In genomic region chr2:119669010-119669409, GRCm38 (mm10) we compare ENCODE assay signal across 8 mouse cellular contexts. TPM values are rescaled to one million over a fixed set of nuclear protein-coding genes. Genes with fewer than 3 reads are reported as not detected.
DNase-seq lines count a peak whose midpoint lies in the region; ATAC-seq and TF ChIP-seq lines count a peak whose summit lies in the region.

No protein-coding gene starts in this region.

- WGBS in intestine, postnatal 0 days: 12% methylated on average over 7 of the region's 7 CpGs
- WGBS in intestine, embryonic 16.5 days: 18% methylated on average over 7 of the region's 7 CpGs

- H3K9ac ChIP-seq in intestine, postnatal 0 days (ENCODE audit: low read depth, low read length): no peak overlapping the region
- H3K9ac ChIP-seq in intestine, embryonic 16.5 days (ENCODE audit: low read depth, low read length): no peak overlapping the region

- H3K4me3 ChIP-seq in intestine, postnatal 0 days (ENCODE audit: low read depth, low read length): no peak overlapping the region
- H3K4me3 ChIP-seq in intestine, embryonic 16.5 days (ENCODE audit: low read length): no peak overlapping the region

- ATAC-seq in intestine, postnatal 0 days: no peak
- no peak for ATAC-seq in intestine, embryonic 16.5 days
- peak; percentile 56 for ATAC-seq in CD4-positive, CD25-positive, alpha-beta regulatory T cell, adult 4 months
- ATAC-seq in monocyte, adult 5-6 weeks (replicated peaks; ENCODE audit: insufficient number of reproducible peaks, low FRiP score, low TSS enrichment, poor library complexity, severe bottlenecking): no peak

- peak; percentile 30 for DNase-seq in brain, adult 2 months (ENCODE audit: low read depth, low spot score)
- peak; percentile 24 for DNase-seq in lung, postnatal 10 days
- no peak for DNase-seq in layer of hippocampus, adult 9-11 months
- no peak for DNase-seq in adrenal gland, postnatal 25 days

- no peaks in the 10 kb centered on the region for H3K9me3 ChIP-seq in intestine, postnatal 0 days (ENCODE audit: control insufficient read depth)
- H3K9me3 ChIP-seq in intestine, embryonic 16.5 days (ENCODE audit: control insufficient read depth, low read length): no peaks in the 10 kb centered on the region

- TF ChIP-seq CTCF in intestine, postnatal 0 days (IDR thresholded peaks at IDR 0.05; ENCODE audit: low read depth): peak; percentile 78

- no peaks in the 10 kb centered on the region for H3K4me1 ChIP-seq in intestine, postnatal 0 days (replicated peaks; ENCODE audit: control insufficient read depth, insufficient read depth, low read length)
- no peaks in the 10 kb centered on the region for H3K4me1 ChIP-seq in intestine, embryonic 16.5 days (ENCODE audit: control insufficient read depth, insufficient read depth, low read length)

- no peak overlapping the region for H3K27ac ChIP-seq in intestine, postnatal 0 days (ENCODE audit: low read depth, low read length)
- no peak overlapping the region for H3K27ac ChIP-seq in intestine, embryonic 16.5 days (ENCODE audit: low read length)

- no peaks in the 10 kb centered on the region for H3K27me3 ChIP-seq in intestine, postnatal 0 days (replicated peaks; ENCODE audit: control insufficient read depth, insufficient read depth, low read length)
- H3K27me3 ChIP-seq in intestine, embryonic 16.5 days (replicated peaks; ENCODE audit: control insufficient read depth, insufficient read depth, low read length): no peaks in the 10 kb centered on the region

- no peak overlapping the region for H3K4me2 ChIP-seq in intestine, postnatal 0 days (replicated peaks; ENCODE audit: low read depth)
- no peak overlapping the region for H3K4me2 ChIP-seq in intestine, embryonic 16.5 days (ENCODE audit: low read depth, low read length)

- no peaks in the 10 kb centered on the region for H3K36me3 ChIP-seq in intestine, postnatal 0 days (ENCODE audit: control insufficient read depth, insufficient read depth)
- no peaks in the 10 kb centered on the region for H3K36me3 ChIP-seq in intestine, embryonic 16.5 days (ENCODE audit: control insufficient read depth, insufficient read depth, low read length)

RNA-seq across cellular contexts. Expression of gene Rtf1, which starts 5.9 kb away (rescaled TPM):
- 29.4 and 32.1 TPM in 2 replicates for polyA plus RNA-seq in intestine, postnatal 0 days (2015; fragmentation: Nextera tagmentation; extraction: Ambion mirVana)
- 23.8 and 29.6 TPM in 2 replicates for polyA plus RNA-seq in intestine, embryonic 16.5 days (2015; fragmentation: Nextera tagmentation; extraction: Ambion mirVana)
- 10 to 100 TPM; 26.8 to 45.0 TPM for polyA plus RNA-seq in CD4-positive, CD25-positive, alpha-beta regulatory T cell, adult 4 months (2017; shearing (Covaris generic))
- 30.6 to 44.2 TPM (median 35.3 TPM) in 3 replicates for total RNA-seq in monocyte, adult 5-6 weeks (2017)
- 29.9 and 30.5 TPM in 2 replicates for total RNA-seq in adrenal gland, postnatal 25 days (2021)

RNA-seq across cellular contexts. Expression of gene Ndufaf1, which starts 6.4 kb away (rescaled TPM):
- 24.3 and 26.6 TPM in 2 replicates for polyA plus RNA-seq in intestine, postnatal 0 days (2015; fragmentation: Nextera tagmentation; extraction: Ambion mirVana)
- polyA plus RNA-seq in intestine, embryonic 16.5 days (2015; fragmentation: Nextera tagmentation; extraction: Ambion mirVana): 47.9 and 56.0 TPM in 2 replicates
- 10 to 100 TPM; 29.4 to 37.0 TPM for polyA plus RNA-seq in CD4-positive, CD25-positive, alpha-beta regulatory T cell, adult 4 months (2017; shearing (Covaris generic))
- total RNA-seq in monocyte, adult 5-6 weeks (2017): 8.3 to 19.7 TPM (median 14.0 TPM) in 3 replicates
- total RNA-seq in adrenal gland, postnatal 25 days (2021): 35.6 and 48.1 TPM in 2 replicates

RNA-seq across cellular contexts. Expression of gene Oip5, which starts 50.7 kb away (rescaled TPM):
- polyA plus RNA-seq in intestine, postnatal 0 days (2015; fragmentation: Nextera tagmentation; extraction: Ambion mirVana): 6.6 and 6.7 TPM in 2 replicates
- 18.2 and 23.6 TPM in 2 replicates for polyA plus RNA-seq in intestine, embryonic 16.5 days (2015; fragmentation: Nextera tagmentation; extraction: Ambion mirVana)
- 1 to 10 TPM; 2.6 to 4.6 TPM for polyA plus RNA-seq in CD4-positive, CD25-positive, alpha-beta regulatory T cell, adult 4 months (2017; shearing (Covaris generic))
- 0.67 to 1.1 TPM in 2 of 3 replicates, not detected in the other for total RNA-seq in monocyte, adult 5-6 weeks (2017)
- total RNA-seq in adrenal gland, postnatal 25 days (2021): 3.0 and 4.2 TPM in 2 replicates

RNA-seq across cellular contexts. Expression of gene Nusap1, which starts 50.9 kb away (rescaled TPM):
- 15.6 and 18.7 TPM in 2 replicates for polyA plus RNA-seq in intestine, postnatal 0 days (2015; fragmentation: Nextera tagmentation; extraction: Ambion mirVana)
- polyA plus RNA-seq in intestine, embryonic 16.5 days (2015; fragmentation: Nextera tagmentation; extraction: Ambion mirVana): 50.5 and 57.1 TPM in 2 replicates
- 10 to 100 TPM in 1 of 2 experiments, 1 to 10 TPM in 1; 7.6 to 15.0 TPM for polyA plus RNA-seq in CD4-positive, CD25-positive, alpha-beta regulatory T cell, adult 4 months (2017; shearing (Covaris generic))
- total RNA-seq in monocyte, adult 5-6 weeks (2017): 0.67 to 2.8 TPM (median 1.3 TPM) in 3 replicates
- total RNA-seq in adrenal gland, postnatal 25 days (2021): 6.2 and 6.5 TPM in 2 replicates

Comparison
In these comparisons a context has a peak if more than half of its experiments do, and no peak if none do; other contexts are left out.
1. DNase-seq: peak in brain, adult 2 months (single experiment) and lung, postnatal 10 days (single experiment); none in layer of hippocampus, adult 9-11 months (single experiment) and adrenal gland, postnatal 25 days (single experiment).